Mouse (Mus musculus) megakaryocyte-erythroid progenitor cell, adult 5 weeks (primary cell): ENCODE measurements around the gene Gpatch1. TPM values are rescaled to one million over a fixed set of nuclear protein-coding genes. Genes with fewer than 3 reads are reported as not detected.

Source experiments
- polyA plus RNA-seq: library from polyadenylated mRNA; stranded (reverse); fragments of >175 nt; gene quantifications from 2 replicates; pipeline ENCODE4 v1.2.3, GENCODE M21; 2012

Gpatch1 gene
- polyA plus RNA-seq: 7.5 and 8.5 TPM in 2 replicates

DNA sequence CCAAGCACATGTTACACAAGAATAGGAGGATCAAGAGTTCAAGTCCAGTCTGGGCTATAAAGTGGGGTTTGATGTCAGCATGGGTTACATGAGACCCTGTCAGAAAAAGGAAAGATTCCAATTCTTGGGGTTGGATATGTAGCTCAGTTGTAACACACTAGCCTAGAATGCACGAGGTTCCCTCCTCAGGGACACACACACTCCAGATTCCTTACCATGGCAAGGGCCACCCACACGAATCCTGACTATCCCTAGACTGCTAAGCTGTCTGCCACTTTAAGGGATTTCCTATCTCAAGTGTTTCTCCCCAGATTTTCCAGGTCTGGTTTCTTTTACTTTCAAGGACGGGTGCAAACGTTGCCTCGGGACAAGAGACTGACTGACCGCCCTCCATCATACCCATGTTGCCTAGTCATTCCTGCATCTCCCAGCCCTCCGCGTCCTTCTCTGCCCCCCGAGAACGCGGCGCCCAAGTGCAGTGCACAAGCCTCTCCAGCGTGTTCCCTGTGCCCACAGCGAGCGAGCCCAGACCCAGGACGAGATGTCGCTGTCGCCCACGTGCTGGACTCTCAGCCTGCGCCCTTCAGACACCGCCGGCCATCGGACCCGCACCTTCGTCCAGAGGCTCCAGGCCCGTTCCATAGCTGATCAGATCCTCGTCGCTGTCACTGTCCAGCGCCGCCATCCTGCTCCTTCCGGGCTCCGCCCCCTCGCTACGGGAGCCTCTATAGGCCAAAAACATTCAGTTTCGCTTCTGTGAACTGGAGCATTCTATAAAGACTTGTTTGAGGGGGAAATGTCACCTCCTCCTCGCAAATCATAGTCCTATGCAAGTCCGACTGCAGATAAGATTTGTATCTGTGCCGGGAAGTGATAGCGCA, at the start of gene Gpatch1:
Gene Gpatch1, minus strand, starts transcription at position 712 of the 881 bp plus-strand sequence.

DNA sequence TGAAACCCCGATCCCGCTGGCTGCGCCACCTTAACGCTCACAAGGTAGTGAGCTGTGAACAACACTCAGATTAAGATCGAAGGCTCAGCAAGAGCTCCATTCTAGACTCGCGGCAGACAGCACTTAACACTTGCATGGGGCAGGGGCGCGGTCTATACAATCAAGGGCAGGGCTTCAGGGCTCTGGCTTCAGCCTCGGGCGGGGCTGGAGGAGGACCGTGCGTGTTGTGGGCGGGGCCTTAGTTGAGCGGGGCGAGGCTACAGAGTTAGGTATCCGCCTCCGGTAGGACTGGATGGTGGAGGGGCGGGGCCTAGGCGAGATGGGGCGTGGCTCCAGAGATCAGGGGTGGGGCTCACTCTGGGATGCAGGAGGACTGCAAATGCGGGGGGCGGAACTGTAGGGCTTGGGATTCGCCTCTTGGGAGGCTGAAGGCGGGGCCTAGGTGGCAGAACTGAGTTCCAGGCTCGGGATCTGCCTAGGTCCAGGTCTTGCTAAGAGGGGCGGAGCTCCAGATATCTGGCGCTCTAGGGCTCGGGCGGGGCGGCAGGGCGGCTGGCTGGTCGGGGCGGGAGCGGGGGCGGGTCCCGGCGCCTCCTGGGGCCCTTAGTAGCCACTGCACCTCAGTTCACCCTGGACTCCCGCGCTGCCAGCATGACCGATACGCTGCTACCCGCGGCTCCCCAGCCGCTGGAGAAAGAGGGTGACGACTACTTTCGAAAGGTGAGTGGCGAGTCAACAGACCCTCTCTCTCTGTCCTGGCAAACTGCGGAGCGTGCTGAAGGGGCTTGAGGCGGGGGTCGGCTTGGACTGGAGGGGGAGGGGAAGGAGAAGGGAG, 15.7 kb upstream of the Gpatch1 start, which contains the start of gene Rhpn2:
Gene Rhpn2, plus strand, starts transcription at position 479 of the 835 bp plus-strand sequence.

Other genes starting within 250 kb of the Gpatch1 start
- gene Cebpa, start 199.1 kb downstream of the Gpatch1 start, polyA plus RNA-seq: 244 and 303 TPM in 2 replicates
- 0.39 TPM in 1 of 2 replicates, not detected in the other for gene Slc7a10, start 132.1 kb downstream of the Gpatch1 start, polyA plus RNA-seq
- gene Lrp3, start 102.9 kb downstream of the Gpatch1 start, polyA plus RNA-seq: 0.16 and 0.18 TPM in 2 replicates
- 0.02 and 0.04 TPM in 2 replicates for gene Rhpn2, start 15.7 kb upstream of the Gpatch1 start, polyA plus RNA-seq
- 6.5 and 7.7 TPM in 2 replicates for gene Faap24, start 78.4 kb upstream of the Gpatch1 start, polyA plus RNA-seq
- 9.6 and 11.4 TPM in 2 replicates for gene Cep89, start 78.6 kb upstream of the Gpatch1 start, polyA plus RNA-seq
- not detected in 2 replicates for gene Slc7a9, start 130.4 kb upstream of the Gpatch1 start, polyA plus RNA-seq
- not detected in 2 replicates for gene Tdrd12, start 219.3 kb upstream of the Gpatch1 start, polyA plus RNA-seq
- 21.8 and 22.6 TPM in 2 replicates for gene Nudt19, start 237.9 kb upstream of the Gpatch1 start, polyA plus RNA-seq